Mouse (Mus musculus): Measurements from ENCODE around the gene Lrp2bp. TPM values are rescaled to one million over a fixed set of nuclear protein-coding genes. Genes with fewer than 3 reads are reported as not detected.

The Lrp2bp gene
- 1 to 10 TPM; 1.3 to 2.3 TPM for total RNA-seq (2021)
- long read RNA-seq, experiment 1, partial matches to known transcripts = 0 of 1 reads
- long read RNA-seq, experiment 1, other reads (novel, unspliced or antisense) = 0 of 1 reads
- long read RNA-seq, experiment 2, partial matches to known transcripts = 2 of 4 reads
- long read RNA-seq, experiment 2, other reads (novel, unspliced or antisense) = 0 of 4 reads

GRCm38 (mm10) chr8:45999138-45999783, at the start of gene Lrp2bp:
TSS of gene Lrp2bp (plus strand) at chr8:45999303.
- peak in 1 of 2 experiments; percentile 19 for DNase-seq
- intact Hi-C loops (cut with DNase I) = loop anchor here (5.0 kb wide), 1 partner anchor 163 kb away; no protein-coding TSS in a partner anchor

- intact Hi-C loops (cut with DNase I) = no loop called here
- DNase-seq = no peak
Measured at GRCm38 (mm10) chr8:45950622-45951021, 48.5 kb upstream of the Lrp2bp start.

GRCm38 (mm10) chr8:45970894-45971293, 28.2 kb upstream of the Lrp2bp start:
- intact Hi-C loops (cut with DNase I) = no loop called here
- DNase-seq = no peak

GRCm38 (mm10) chr8:45973988-45974505, 25.1 kb upstream of the Lrp2bp start:
- DNase-seq = no peak
- intact Hi-C loops (cut with DNase I) = no loop called here

- intact Hi-C loops (cut with DNase I) = no loop called here
- peak; percentile 95 to 97 for DNase-seq
Measured at GRCm38 (mm10) chr8:45975126-45975836, 23.8 kb upstream of the Lrp2bp start, which contains the start of the genes 1700029J07Rik and Ufsp2. TSS of gene 1700029J07Rik (minus strand) at chr8:45975252. TSS of gene Ufsp2 (plus strand) at chr8:45975528.

GRCm38 (mm10) chr8:45975837-45976468, 23.1 kb upstream of the Lrp2bp start:
- intact Hi-C loops (cut with DNase I) = no loop called here
- no peak for DNase-seq

GRCm38 (mm10) chr8:45986665-45987064, 12.4 kb upstream of the Lrp2bp start:
- intact Hi-C loops (cut with DNase I) = no loop called here
- DNase-seq = no peak

GRCm38 (mm10) chr8:45988189-45988588, 10.9 kb upstream of the Lrp2bp start:
- DNase-seq = no peak

GRCm38 (mm10) chr8:45990631-45991310, 8.3 kb upstream of the Lrp2bp start:
- no peak for DNase-seq
- intact Hi-C loops (cut with DNase I) = no loop called here

More at GRCm38 (mm10) chr8:45988189-45988588, 10.9 kb upstream of the Lrp2bp start:
- intact Hi-C loops (cut with DNase I) = no loop called here

GRCm38 (mm10) chr8:45994111-45994510, 5.0 kb upstream of the Lrp2bp start:
- intact Hi-C loops (cut with DNase I) = no loop called here
- no peak for DNase-seq

GRCm38 (mm10) chr8:45995576-45995975, 3.5 kb upstream of the Lrp2bp start:
- intact Hi-C loops (cut with DNase I) = loop anchor here (5.0 kb wide), 1 partner anchor 167 kb away; no protein-coding TSS in a partner anchor

GRCm38 (mm10) chr8:45998228-45998627, 875 bp upstream of the Lrp2bp start:
- no peak for DNase-seq
- intact Hi-C loops (cut with DNase I) = loop anchor here (5.0 kb wide), 1 partner anchor 164 kb away; no protein-coding TSS in a partner anchor

More at GRCm38 (mm10) chr8:45995576-45995975, 3.5 kb upstream of the Lrp2bp start:
- no peak for DNase-seq

- intact Hi-C loops (cut with DNase I) = loop anchor here (5.0 kb wide), 2 partner anchors 152 to 162 kb away; partner anchors contain the start of genes Cfap97 and Snx25
- peak; percentile 100 for DNase-seq
Measured at GRCm38 (mm10) chr8:45999784-46000705, 942 bp downstream of the Lrp2bp start.

- DNase-seq = no peak
- intact Hi-C loops (cut with DNase I) = no loop called here
Measured at GRCm38 (mm10) chr8:46005596-46005995, 6.5 kb downstream of the Lrp2bp start, which contains the start of gene Ankrd37. TSS of gene Ankrd37 (minus strand) at chr8:46005707.

GRCm38 (mm10) chr8:46007050-46007672, 8.1 kb downstream of the Lrp2bp start:
- intact Hi-C loops (cut with DNase I) = no loop called here
- DNase-seq = no peak

GRCm38 (mm10) chr8:46010306-46010705, 11.2 kb downstream of the Lrp2bp start:
- intact Hi-C loops (cut with DNase I) = no loop called here
- no peak for DNase-seq

- peak; percentile 40 to 45 for DNase-seq
- intact Hi-C loops (cut with DNase I) = no loop called here
Measured at GRCm38 (mm10) chr8:46010746-46011680, 11.9 kb downstream of the Lrp2bp start.

Measured in heart, postnatal 14 days (tissue).